Mouse (Mus musculus) left cerebral cortex, postnatal 14 days (tissue): ENCODE measurements around the gene Gm49661. TPM values are rescaled to one million over a fixed set of nuclear protein-coding genes. Genes with fewer than 3 reads are reported as not detected.

ENCODE experiments used
- DNase-seq, 2 experiments: peaks; one replicate each; pipeline ENCODE4 v3.0.0; 2021 to 2022; ENCODE audit warnings: low spot score in 2 of 2, mixed read lengths in 1 of 2
- intact Hi-C: fragments of 180-260 bp; cut with DNase I; formaldehyde crosslinking; loops from one replicate; pipeline ENCODE4 v1.15.1; 2025
- microRNA-seq, 2 experiments: library from miRNA; unstranded; fragments of <30 nt; microRNA quantifications; one replicate each; pipeline ENCODE4 v1.2.0; 2022
- total RNA-seq, 2 experiments: library from RNA; stranded (reverse); gene quantifications; 2 replicates each; pipeline ENCODE4 v1.2.3; 2021

Gm49661 gene
- total RNA-seq, 2 experiments from 2014 or later: not detected

DNA sequence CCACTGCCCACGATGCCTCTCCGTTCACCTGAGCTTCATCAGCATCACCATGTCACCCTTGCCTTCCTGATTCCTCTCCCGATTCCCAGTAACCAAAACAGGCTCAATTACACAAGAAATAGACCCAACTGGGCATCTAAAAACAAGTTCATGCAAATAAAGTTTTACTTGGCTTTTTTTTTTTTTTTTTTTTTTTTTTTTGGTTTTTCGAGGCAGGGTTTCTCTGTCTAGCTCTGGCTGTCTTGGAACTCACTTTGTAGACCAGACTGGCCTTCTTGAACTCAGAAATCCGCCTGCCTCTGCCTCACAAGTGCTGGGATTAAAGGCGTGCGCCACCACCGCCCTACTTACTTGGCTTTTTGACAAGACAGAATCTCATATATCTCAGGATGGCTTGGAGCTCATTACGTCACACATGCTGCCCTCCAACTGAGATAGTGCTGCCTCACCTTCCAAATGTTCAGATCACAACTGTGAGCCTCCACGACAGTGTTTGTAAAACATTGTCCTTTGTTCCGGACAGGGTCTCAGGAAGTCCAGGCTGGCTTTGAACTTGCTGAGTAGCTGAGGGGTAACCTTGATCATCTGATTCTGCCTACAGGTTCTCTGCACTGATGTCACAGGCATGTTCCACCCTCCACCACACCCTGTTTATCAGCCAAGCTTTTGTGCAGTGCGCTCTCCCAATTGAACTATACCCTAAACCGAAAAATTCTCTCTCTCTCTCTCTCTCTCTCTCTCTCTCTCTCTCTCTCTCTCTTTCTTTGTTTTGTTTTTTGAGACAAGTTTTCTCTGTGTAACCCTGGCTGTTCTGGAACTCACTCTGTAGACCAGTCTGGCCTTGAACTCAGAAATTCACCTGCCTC lies 31.4 kb downstream of the Gm49661 start:
- no peak for DNase-seq
- intact Hi-C loops: no loop called here

DNA sequence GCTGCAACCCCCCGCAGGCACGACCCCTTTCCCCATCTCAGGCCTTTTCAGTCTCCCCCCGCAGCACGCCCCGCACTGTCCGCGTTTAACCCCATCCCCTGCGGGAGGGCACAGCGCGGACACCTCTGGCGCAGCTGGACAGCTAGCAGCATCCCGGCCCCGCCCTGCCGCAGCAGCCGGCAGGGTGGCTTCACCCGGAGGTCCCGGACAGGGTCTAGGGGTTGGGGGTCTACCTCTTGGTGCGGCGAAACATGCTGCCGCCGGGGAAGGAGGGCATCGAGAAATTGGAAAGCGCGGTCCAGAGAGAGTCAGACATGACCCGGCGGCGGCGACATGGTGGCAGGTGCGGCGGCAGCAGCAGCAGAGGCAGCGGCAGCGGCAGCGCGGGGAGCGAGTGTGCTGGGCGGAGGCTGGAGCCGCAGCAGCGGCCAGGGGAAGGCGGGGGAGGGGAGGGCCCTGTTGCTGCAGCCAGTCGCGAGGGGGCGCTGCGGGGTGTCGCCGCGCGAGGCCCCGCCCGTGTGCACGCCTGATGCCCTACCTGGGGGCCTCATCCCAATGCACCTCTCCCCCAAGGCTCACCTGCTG lies 32.2 kb downstream of the Gm49661 start, which contains the start of gene Mast1:
Mast1 (minus strand) TSS at position 398 of the 585 bp plus-strand sequence.
- peak; percentile 62 to 81 for DNase-seq
- intact Hi-C loops: no loop called here

DNA sequence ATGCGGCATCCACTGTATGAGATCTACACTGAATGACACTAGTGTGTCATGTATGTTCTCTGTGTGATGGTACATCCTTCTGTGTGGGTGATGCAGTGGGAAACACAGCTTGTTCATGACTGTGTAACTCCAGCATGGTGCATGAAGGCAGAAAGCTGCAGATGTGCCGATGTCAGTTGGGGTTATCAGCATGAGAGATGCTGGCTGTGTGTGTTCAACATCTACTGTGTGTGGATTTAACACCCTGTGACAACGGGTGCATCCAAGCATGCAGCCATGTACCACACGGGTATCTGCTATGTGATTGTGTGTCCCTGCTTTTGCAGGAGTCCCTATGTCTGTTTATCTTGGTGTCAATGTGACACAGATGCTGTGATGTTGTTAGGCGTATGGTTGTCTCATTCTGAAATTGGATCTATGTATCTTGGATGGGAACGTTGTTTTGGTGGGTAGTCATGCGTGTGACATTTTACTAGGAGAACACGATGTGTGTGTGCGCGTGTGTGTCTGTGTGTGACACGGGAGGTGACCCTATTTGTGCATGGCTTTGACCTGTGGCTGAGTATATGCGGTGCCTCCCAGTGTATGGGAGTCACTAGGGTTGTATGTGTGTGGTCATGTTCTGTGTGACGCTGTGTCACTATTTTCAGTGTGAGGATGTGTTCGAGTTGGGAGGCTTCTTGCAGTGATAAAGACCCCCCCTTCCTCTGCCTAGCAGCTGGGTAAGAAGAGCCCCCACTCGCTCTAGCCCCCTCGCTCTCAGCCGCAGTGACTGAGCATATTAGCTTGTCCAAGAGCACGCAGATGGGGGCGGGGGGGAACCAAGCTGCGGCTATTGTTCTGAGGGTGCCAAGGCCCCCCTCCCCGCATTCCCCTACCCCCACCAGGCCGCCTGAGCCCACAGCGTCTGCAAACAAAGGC lies 32.9 kb downstream of the Gm49661 start:
- no peak for DNase-seq
- intact Hi-C loops: no loop called here

DNA sequence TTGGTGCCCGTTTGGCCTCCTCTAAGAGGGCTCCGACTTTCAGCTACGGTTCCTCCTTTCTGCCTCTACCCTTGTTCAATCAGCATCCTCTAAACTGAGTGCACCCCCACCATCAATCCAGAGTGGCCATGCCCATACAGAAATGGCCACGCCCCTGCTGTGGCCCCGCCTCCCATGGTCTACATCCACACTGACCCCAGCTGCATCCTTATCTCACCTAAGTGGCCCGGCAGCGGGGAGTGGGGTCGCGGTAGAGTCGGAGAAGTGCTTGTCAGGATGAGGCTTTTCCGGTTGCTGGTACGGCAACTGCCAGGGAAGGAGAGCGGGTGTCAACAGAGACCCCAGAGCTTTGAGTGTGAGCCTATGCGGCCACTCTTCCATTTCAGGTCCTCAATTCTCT lies 33.7 kb downstream of the Gm49661 start:
- intact Hi-C loops: no loop called here
- no peak for DNase-seq

DNA sequence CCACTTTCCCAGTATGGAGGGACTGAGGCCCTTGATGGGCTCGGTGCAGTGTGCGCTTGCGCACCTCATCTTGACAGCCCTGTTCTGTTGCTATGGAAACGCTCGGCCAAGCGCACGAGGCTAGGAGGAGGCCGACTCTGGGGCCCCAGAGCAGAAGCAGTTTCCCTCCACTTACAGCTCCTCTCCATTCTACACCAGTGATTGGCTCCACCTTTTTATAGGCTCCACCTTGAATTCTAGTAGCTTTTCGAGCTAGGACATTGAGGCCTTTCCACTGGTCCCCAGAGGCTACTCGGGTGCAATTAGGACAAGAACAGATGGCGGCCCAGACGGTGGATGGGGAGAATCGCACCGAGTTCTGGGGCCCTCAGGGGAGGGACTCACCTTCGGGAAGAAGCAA lies 34.4 kb downstream of the Gm49661 start:
- intact Hi-C loops: no loop called here
- DNase-seq: peak; percentile 55 to 60

DNA sequence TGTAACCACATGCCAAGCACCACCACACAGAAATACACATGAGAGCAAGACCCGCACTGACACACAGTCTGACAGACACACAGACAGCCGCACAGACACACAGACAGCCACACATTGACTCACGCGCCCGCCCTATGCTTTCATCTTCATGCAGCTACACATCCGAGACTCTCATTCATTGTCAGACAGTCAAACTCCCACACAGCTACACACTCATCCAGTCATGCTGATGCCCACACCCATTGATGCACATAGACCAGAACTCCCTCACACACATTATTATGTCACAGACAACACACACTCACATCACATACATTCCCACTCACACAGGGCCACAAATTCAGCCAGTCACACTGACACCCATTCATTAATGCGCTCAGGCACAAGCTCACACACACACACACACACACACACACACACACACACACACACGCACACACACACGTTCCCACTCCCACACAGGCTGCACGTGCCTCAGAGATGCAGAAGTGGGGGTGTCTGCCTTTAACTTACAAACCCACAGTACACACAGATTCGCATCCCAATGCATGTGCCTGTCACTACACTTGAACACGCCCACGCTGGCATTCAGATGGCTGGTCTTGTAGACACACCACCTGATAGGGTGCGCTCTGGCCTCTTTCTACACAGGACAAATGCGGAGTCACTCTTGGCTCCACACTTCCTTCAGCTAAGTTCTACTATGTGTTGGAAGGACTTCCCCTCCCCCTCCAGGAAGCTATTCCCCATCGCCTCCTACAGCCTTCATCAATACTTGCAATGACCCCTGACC lies 35.3 kb downstream of the Gm49661 start:
- peak; percentile 42 to 77 for DNase-seq

DNA sequence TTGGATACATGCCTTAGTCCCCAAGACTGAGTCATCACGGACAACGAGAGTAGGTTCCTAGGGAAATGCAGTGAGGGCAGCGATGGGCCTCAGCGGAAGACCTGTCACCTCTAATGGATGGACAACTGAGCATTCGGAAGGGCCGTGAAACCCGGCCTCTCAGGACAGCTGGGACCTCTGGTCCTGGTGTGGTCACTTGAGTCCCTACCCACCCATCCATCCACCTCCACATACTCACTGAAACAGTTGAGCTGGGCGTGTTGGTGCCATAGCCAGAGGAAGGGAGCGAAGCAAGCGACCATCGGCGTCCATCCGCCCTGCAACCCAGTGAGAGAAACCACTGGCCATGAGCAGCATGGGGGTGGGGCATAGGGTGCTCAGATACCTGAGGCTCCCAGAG lies 38.7 kb downstream of the Gm49661 start:
- intact Hi-C loops: no loop called here
- no peak for DNase-seq

More for the DNA sequence above, 35.3 kb downstream of the Gm49661 start:
- intact Hi-C loops: no loop called here

DNA sequence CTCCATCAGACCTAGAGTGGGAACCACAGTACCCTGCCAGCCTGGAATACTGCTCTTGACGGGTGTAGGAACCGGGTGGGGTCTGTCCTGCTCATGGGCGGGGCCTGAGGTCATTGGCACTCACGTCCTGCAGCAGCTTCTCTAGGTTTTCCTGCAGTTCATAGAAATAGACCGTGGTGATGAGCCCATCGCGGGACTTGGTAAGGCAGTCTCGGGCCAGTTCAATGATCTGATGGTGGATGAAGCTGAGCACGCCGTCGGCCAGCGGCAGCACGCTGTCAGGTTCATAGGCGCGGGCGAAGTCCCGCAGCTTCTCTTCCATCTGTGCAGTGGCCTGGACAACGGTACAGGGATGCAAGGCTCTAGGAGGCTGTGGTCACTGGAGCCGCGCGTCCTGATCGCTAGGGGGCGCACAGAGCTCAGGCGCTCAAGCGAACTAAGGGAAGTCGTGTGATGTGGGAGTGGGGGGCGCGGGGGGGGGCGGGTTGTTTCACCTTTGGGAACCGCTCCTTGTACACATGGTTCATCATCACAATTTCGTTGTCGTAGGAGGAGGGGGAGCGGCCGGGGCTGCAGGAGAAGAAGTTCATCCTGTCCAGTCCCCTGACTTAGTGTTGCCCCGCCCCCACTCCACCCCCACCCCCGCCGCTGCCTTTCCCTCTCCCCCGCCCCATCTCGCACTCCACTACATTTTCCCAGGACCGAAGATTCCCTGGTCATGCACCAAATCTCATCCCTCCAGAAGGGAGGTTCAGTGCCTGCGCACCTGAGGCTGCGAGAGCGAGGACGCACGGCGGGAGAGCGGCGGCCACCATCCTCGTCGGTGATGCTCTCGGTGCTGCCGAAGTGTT lies 40.6 kb downstream of the Gm49661 start:
- intact Hi-C loops: no loop called here
- DNase-seq: peak; percentile 70 to 77

DNA sequence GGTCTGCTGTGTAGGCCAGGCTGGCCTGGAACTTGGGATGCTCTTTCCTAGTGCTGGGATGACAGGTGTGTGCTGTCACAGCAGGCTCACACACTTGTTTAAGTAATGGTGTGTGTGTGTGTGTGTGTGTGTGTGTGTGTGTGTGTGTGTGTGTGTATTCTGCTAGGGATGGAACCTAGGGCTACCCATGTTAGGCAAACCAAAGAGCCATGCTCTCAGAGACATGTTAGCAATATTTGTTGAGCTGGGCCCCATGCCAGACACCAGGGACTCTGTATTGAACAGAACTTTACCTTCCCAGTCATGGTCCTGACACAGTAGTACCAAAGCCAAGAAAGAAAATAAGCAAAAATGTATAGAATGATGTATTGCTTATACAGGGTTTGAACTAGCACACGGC lies 41.7 kb downstream of the Gm49661 start:
- intact Hi-C loops: no loop called here

DNA sequence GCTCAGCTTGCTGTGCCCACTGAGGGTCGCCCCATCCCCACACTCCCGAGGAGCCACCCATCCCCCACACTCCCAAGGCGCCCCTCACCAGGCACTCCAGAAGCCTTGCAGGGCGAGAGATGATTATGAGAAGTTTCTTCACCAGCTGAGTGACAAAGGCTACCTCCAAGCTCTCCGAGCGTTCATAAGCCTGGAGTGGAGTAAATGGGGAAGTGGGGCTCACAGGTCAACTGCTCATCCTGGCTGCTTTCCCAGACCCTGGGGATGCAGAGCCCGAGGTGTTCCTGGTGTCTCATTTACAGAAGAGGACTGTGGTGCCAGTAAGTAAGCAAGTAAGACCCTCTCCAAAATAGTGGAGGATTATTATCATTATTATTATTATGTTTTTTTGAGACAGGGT lies 43.7 kb downstream of the Gm49661 start:
- intact Hi-C loops: no loop called here
- DNase-seq: no peak

More for the DNA sequence above, 41.7 kb downstream of the Gm49661 start:
- no peak for DNase-seq

DNA sequence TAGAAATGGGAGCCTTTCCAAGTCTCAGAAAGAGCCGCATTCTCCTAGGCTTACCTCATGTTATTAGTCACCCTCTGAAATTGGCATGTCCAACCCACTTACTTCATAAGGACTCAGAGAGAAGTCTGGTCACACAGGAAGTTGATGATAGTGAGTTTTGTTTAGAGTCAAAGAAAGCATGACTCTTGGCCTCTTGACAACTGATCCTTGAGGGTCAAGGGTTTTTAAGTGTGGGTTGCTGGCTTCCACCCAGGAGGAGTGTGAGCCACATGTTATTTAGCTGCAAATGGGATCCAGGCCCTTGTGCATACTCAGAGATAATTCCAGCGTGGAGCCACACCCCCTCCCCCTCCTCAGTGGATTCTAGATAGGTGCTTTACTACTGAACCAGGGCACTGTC lies 47.6 kb downstream of the Gm49661 start:
- DNase-seq: no peak
- intact Hi-C loops: no loop called here

DNA sequence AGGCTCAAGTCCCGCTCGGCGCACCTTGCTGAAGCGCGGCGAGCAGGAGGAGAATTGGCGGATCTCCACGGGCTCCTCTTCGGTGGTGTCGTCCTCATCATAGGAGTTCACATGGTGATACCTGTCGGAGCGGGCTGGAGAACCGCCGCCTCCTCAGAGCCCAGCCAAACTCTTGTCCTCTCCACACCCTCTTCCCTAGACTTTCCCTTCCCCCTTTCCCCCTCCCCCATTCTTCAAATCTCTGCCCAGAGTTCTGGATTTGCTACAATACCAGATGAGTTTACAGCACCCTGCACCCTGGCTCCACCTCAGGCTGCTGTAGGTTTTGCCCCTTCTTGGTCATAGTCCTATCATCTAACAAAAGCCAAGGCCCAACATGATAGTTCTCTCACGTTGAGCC lies 50.6 kb downstream of the Gm49661 start:
- intact Hi-C loops: no loop called here
- no peak for DNase-seq

DNA sequence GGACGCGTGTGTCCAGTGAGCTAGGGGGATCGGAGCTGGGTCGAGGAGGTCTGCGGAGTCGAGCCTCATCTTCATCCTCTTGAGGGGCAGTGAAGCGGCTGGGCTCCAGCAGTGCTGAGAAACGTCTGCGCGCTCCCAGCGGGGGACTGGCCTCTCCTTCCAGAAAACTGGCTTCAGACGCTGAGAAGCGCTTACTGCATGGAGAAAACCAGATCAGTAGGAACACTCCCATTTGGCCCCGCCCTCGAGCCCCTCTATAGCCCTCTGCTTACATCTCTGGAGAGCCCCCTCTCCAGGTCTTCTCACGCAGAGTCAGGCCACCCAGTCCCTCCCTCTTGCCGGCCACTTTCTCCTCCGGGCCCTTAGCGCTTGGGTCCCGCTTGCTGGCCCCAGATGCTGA lies 51.5 kb downstream of the Gm49661 start:
- intact Hi-C loops: no loop called here
- no peak for DNase-seq

Small RNA genes lying within 50 kb of the gene (microRNA-seq; reads per million reads assigned to microRNA genes)
- 3.7 to 6.1 reads per million in 2 experiments for gene Gm24197

Other genes starting within 250 kb of the Gm49661 start
- not detected for gene G430095P16Rik, start 246.4 kb downstream of the Gm49661 start, total RNA-seq
- 100 to 1,000 TPM; 402 to 429 TPM for gene Nfix, start 169.1 kb downstream of the Gm49661 start, total RNA-seq
- gene Dand5, start 146.6 kb downstream of the Gm49661 start, total RNA-seq: 1 to 10 TPM; 8.0 to 9.6 TPM
- gene Gadd45gip1, start 137.9 kb downstream of the Gm49661 start, total RNA-seq: 10 to 100 TPM; 23.4 to 23.6 TPM
- gene Rad23a, start 128.8 kb downstream of the Gm49661 start, total RNA-seq: 10 to 100 TPM; 59.5 to 72.0 TPM
- gene Calr, start 122.5 kb downstream of the Gm49661 start, total RNA-seq: 100 to 1,000 TPM; 495 to 553 TPM
- 10 to 100 TPM; 50.1 to 51.6 TPM for gene Farsa, start 112.4 kb downstream of the Gm49661 start, total RNA-seq
- 10 to 100 TPM; 11.5 to 13.4 TPM for gene Syce2, start 97.3 kb downstream of the Gm49661 start, total RNA-seq
- 10 to 100 TPM; 36.5 to 38.9 TPM for gene Gcdh, start 75.5 kb downstream of the Gm49661 start, total RNA-seq
- gene Klf1, start 67.5 kb downstream of the Gm49661 start, total RNA-seq: not detected
- 1 to 10 TPM; 2.9 TPM for gene Dnase2a, start 60.9 kb downstream of the Gm49661 start, total RNA-seq
- gene Mast1, start 32.1 kb downstream of the Gm49661 start, total RNA-seq: 100 to 1,000 TPM; 139 to 146 TPM
- 1 to 10 TPM; 1.6 to 2.1 TPM for gene Rtbdn, start 22.4 kb downstream of the Gm49661 start, total RNA-seq
- 100 to 1,000 TPM; 402 to 429 TPM for gene Prdx2, start 154 bp upstream of the Gm49661 start, total RNA-seq
- 10 to 100 TPM; 38.1 to 52.0 TPM for gene Rnaseh2a, start 334 bp upstream of the Gm49661 start, total RNA-seq
- 10 to 100 TPM; 51.5 to 65.4 TPM for gene Junb, start 9.3 kb upstream of the Gm49661 start, total RNA-seq
- 1 to 10 TPM; 7.5 to 8.1 TPM for gene Hook2, start 21.2 kb upstream of the Gm49661 start, total RNA-seq
- not detected for gene Best2, start 45.1 kb upstream of the Gm49661 start, total RNA-seq
- 100 to 1,000 TPM; 116 to 117 TPM for gene Asna1, start 55.8 kb upstream of the Gm49661 start, total RNA-seq
- gene Trir, start 57.4 kb upstream of the Gm49661 start, total RNA-seq: 100 to 1,000 TPM; 128 to 146 TPM
- 100 to 1,000 TPM; 165 to 171 TPM for gene Tnpo2, start 67.5 kb upstream of the Gm49661 start, total RNA-seq
- gene Fbxw9, start 90.6 kb upstream of the Gm49661 start, total RNA-seq: 10 to 100 TPM; 38.3 to 39.9 TPM
- gene Gm5741, start 98.5 kb upstream of the Gm49661 start, total RNA-seq: not detected
- gene Dhps, start 102.3 kb upstream of the Gm49661 start, total RNA-seq: 10 to 100 TPM; 57.9 to 67.6 TPM
- gene Wdr83os, start 111.3 kb upstream of the Gm49661 start, total RNA-seq: 10 to 100 TPM; 52.7 to 53.5 TPM
- gene Wdr83, start 111.9 kb upstream of the Gm49661 start, total RNA-seq: 10 to 100 TPM; 27.5 to 36.1 TPM
- gene Man2b1, start 113.8 kb upstream of the Gm49661 start, total RNA-seq: 10 to 100 TPM; 42.6 to 42.9 TPM
- 1 to 10 TPM; 5.8 to 6.0 TPM for gene Zfp791, start 153.7 kb upstream of the Gm49661 start, total RNA-seq
- gene Cks1brt, start 182.5 kb upstream of the Gm49661 start, total RNA-seq: not detected